Mouse (Mus musculus) layer of hippocampus, postnatal 14 days (tissue): ENCODE measurements at regions not wholly inside any gene's neighbourhood (a gene's known extent, or its start where the extent isn't known, plus 50 kb on each side); places are given as distances from the start of the nearest gene placed in this dataset.
A peak's percentile ranks its signal among the peaks of the same experiment; 100 is the strongest.

Experiments
- DNase-seq, 2 experiments: peaks; one replicate each; pipeline ENCODE4 v3.0.0; 2021 to 2022; ENCODE audit warnings: low spot score in 2 of 2, mixed read lengths in 1 of 2

GRCm38 (mm10) chr12:51501185-51501584, 92.0 kb upstream of the Coch start:
- peak in 1 of 2 experiments; percentile 19 for DNase-seq

DNA sequence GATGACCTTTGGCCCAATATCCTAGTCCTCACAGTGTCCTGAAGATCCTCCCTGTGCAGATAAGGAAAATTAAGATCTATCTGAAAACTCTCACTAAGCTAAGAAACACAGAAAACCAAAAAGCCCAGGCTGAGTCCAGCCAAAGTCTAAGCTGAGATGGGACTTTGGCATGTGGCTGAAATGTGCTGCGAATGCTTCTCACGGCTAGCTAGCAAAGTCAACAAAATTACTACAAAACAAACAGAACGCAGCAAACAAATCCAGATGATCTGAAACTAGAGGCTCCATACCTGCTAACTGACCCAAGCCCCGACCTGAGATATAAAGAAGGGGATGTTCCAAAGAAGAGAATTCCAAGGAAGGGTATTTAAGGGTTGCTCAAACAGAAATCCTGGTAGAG, 90.4 kb upstream of the Coch start:
- no peak for DNase-seq

DNA sequence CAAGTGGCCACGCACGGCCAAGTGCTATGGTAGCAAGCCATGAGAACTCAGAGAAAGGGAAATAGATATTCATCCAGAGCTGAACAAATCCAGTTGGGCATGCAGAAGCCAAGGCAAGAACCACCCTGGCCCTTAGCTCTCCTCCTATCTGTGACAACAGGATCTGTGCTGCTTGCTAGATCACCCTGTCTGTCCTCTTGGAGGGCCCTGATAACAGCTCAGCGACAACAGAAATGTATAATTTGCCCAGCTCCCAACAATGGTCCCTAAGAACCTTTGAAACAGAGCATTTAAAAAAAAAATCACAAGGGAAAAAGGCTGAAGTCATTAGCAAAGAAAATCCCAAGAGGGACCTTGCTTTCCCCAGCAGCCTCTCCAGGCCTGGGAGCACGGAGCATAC, 89.4 kb upstream of the Coch start:
- no peak for DNase-seq

DNA sequence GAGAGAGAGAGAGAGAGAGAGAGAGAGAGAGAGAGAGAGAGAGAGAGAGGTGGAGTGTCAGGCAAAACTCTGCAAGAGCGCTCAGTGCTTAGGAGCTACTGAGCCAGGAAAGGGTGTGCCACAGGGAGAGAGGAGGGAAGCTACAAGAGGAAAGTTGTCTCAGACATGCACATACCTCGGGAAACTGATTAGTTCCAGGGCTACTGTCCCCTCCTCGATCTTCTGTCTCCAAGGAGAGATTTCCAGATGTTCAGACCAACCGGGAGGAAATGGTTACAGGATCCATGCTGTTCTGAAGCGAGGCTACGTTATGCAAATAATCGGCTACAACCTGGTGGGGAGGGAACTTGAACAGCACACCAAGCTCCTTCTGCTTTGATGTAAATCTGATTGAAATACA, 88.6 kb upstream of the Coch start:
- DNase-seq = no peak

DNA sequence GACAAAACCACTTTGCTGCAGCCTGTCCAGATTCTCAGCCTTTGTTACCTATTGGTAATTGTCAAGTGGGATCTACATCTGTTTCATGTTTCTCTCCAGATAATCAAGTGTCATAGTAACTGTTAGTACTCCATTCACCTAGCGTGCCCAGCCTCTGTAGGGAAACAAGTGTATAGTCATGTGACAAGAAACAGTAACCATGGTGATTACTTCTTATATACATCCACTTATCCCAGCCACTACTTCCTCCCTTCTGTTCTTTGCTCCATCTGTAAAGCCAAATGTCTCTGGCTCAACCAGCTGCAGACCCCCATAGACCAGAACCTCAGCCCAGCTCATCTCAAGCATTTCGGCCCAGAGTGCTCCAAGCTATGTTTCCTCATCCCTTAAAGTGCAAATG, 83.1 kb upstream of the Coch start:
- no peak for DNase-seq

DNA sequence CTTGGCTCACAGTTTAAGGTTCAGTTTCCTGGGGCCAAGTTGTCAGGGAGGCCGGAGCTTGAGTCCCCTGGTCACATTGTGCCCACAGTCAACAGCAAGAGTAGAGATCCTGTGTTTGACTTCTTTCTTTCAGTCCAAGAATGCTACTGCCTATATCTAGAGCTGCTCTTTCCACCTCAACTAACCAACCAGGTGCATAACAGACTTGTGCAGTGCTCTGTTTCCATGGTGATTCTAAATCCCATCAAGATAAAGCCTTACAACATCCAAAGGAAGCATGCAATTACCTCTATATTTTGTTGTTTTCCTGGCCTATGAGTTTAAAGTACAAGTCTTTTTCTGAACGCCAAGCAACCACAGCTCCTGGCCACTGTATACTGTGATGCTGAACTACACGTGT, 76.4 kb upstream of the Coch start:
- no peak for DNase-seq

GRCm38 (mm10) chr12:51521610-51522120, 71.5 kb upstream of the Coch start:
- no peak for DNase-seq

GRCm38 (mm10) chr12:51523866-51524265, 69.3 kb upstream of the Coch start:
- no peak for DNase-seq

DNA sequence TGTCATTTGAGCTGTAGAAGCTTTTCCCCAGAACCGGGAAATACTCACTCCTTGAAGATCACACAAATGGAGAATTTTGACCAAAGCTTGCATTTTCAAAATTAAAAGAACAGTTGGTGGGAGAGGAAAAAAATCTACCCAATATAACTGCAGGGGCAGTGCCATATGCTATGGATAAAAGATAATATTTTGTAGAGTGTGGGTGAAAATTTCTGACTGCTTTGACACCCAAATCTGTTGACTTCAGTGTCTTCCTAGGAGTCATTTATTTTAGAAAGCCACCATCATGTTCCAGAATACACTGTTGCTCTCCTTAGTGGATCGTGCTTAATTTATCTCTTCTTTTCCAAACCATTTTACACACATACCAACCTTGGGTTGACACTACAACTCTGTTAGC, 65.3 kb upstream of the Coch start:
- peak in 1 of 2 experiments; percentile 10 for DNase-seq

DNA sequence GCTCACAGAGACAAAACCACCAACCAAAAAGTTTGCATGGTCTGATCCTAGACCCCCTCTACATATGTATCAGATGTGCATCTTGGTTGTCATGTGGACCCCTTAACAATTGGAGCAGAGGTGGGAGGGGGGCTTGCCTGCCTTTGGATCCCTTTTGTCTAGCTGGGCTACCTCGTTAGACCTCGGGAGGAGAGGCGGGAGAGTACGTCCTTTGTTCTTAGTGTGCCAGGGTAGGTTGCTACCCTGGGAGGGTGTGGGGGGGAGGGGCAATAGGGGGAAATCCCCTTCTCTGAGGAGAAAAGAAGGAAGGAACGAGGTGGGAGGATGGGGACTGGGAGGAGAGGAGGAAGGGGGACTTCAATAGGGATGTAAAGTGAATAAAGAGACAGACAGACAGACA, 58.5 kb upstream of the Coch start:
- no peak for DNase-seq

- no peak for DNase-seq
Observed at GRCm38 (mm10) chr12:51535056-51535640, 58.0 kb upstream of the Coch start.
